Mouse (Mus musculus): ENCODE data around the gene Eif1ad. TPM values are rescaled to one million over a fixed set of nuclear protein-coding genes. Genes with fewer than 3 reads are reported as not detected.

The Eif1ad gene
- polyA plus RNA-seq (2017; shearing (Covaris generic)): 70.0 TPM

GRCm38 (mm10) chr19:5366175-5367052 lies at the start of gene Eif1ad:
Gene Eif1ad (plus strand): TSS chr19:5366741.

GRCm38 (mm10) chr19:5335441-5335840 lies 31.1 kb upstream of the Eif1ad start, which contains the start of gene Catsper1:
Gene Catsper1 (plus strand): TSS chr19:5335741.

GRCm38 (mm10) chr19:5349502-5349873 lies 17.1 kb upstream of the Eif1ad start, which contains the start of gene Cst6:
Gene Cst6 (minus strand): TSS chr19:5349574.

GRCm38 (mm10) chr19:5367053-5367359 lies 465 bp downstream of the Eif1ad start, which contains the start of gene Banf1:
Gene Banf1 (minus strand): TSS chr19:5367168.

GRCm38 (mm10) chr19:5388588-5389242 lies 22.2 kb downstream of the Eif1ad start, which contains the start of gene Sart1:
Gene Sart1 (minus strand): TSS chr19:5388703.

GRCm38 (mm10) chr19:5402293-5402692 lies 35.8 kb downstream of the Eif1ad start, which contains the start of gene Tsga10ip:
Gene Tsga10ip (minus strand): TSS chr19:5402526.

Other genes starting within 250 kb of the Eif1ad start
- gene Klc2, start 248.2 kb upstream of the Eif1ad start, polyA plus RNA-seq (2017; shearing (Covaris generic)): 3.6 TPM
- 26.5 TPM for gene Pacs1, start 93.6 kb upstream of the Eif1ad start, polyA plus RNA-seq (2017; shearing (Covaris generic))
- gene Sf3b2, start 71.3 kb upstream of the Eif1ad start, polyA plus RNA-seq (2017; shearing (Covaris generic)): 444 TPM
- gene Gal3st3, start 68.4 kb upstream of the Eif1ad start, polyA plus RNA-seq (2017; shearing (Covaris generic)): not detected
- gene Catsper1, start 31.0 kb upstream of the Eif1ad start, polyA plus RNA-seq (2017; shearing (Covaris generic)): not detected
- 2.5 TPM for gene Cst6, start 17.2 kb upstream of the Eif1ad start, polyA plus RNA-seq (2017; shearing (Covaris generic))
- 294 TPM for gene Banf1, start 427 bp downstream of the Eif1ad start, polyA plus RNA-seq (2017; shearing (Covaris generic))
- 32.1 TPM for gene Sart1, start 22.0 kb downstream of the Eif1ad start, polyA plus RNA-seq (2017; shearing (Covaris generic))
- gene Tsga10ip, start 35.8 kb downstream of the Eif1ad start, polyA plus RNA-seq (2017; shearing (Covaris generic)): 0.66 TPM
- gene Drap1, start 58.2 kb downstream of the Eif1ad start, polyA plus RNA-seq (2017; shearing (Covaris generic)): 84.3 TPM
- gene AI837181, start 58.4 kb downstream of the Eif1ad start, polyA plus RNA-seq (2017; shearing (Covaris generic)): 19.9 TPM
- not detected for gene Fosl1, start 80.8 kb downstream of the Eif1ad start, polyA plus RNA-seq (2017; shearing (Covaris generic))
- 6.3 TPM for gene Ccdc85b, start 91.2 kb downstream of the Eif1ad start, polyA plus RNA-seq (2017; shearing (Covaris generic))
- gene Fibp, start 93.9 kb downstream of the Eif1ad start, polyA plus RNA-seq (2017; shearing (Covaris generic)): 162 TPM
- 100 TPM for gene Ctsw, start 101.8 kb downstream of the Eif1ad start, polyA plus RNA-seq (2017; shearing (Covaris generic))
- 2.6 TPM for gene Efemp2, start 107.2 kb downstream of the Eif1ad start, polyA plus RNA-seq (2017; shearing (Covaris generic))
- 82.6 TPM for gene Mus81, start 121.7 kb downstream of the Eif1ad start, polyA plus RNA-seq (2017; shearing (Covaris generic))
- 3,549 TPM for gene Cfl1, start 123.7 kb downstream of the Eif1ad start, polyA plus RNA-seq (2017; shearing (Covaris generic))
- gene 1700020D05Rik, start 137.0 kb downstream of the Eif1ad start, polyA plus RNA-seq (2017; shearing (Covaris generic)): 0.39 TPM
- gene Snx32, start 143.8 kb downstream of the Eif1ad start, polyA plus RNA-seq (2017; shearing (Covaris generic)): 21.9 TPM
- gene Ovol1, start 193.9 kb downstream of the Eif1ad start, polyA plus RNA-seq (2017; shearing (Covaris generic)): not detected
- gene Ap5b1, start 201.3 kb downstream of the Eif1ad start, polyA plus RNA-seq (2017; shearing (Covaris generic)): 24.0 TPM
- 148 TPM for gene Rnaseh2c, start 235.1 kb downstream of the Eif1ad start, polyA plus RNA-seq (2017; shearing (Covaris generic))
- gene Kat5, start 243.5 kb downstream of the Eif1ad start, polyA plus RNA-seq (2017; shearing (Covaris generic)): 62.2 TPM

Data from inflammation-experienced regulatory T-cells, adult 16 weeks (primary cell).